13 mouse cellular contexts compared by ENCODE assay signal in genomic region chr9:99871556-99872203, GRCm38 (mm10). TPM values are rescaled to one million over a fixed set of nuclear protein-coding genes. Genes with fewer than 3 reads are reported as not detected.
A peak's percentile ranks its signal among the peaks of the same experiment; 100 is the strongest.
DNase-seq lines count a peak whose midpoint lies in the region; ATAC-seq and TF ChIP-seq lines count a peak whose summit lies in the region.
"Had no signal": no experiment of that assay in that cellular context is flagged by ENCODE, and none has a peak within 500 bp of the region (broad histone marks: within the 10 kb centered on the region; RNA-seq: fewer than 3 reads in every experiment).

No protein-coding gene starts in this region.

- H3K9me3 ChIP-seq in intestine, embryonic 14.5 days (ENCODE audit: control insufficient read depth, low read length) = no peaks in the 10 kb centered on the region
- no peaks in the 10 kb centered on the region for H3K9me3 ChIP-seq in intestine, embryonic 15.5 days
- H3K9me3 ChIP-seq in embryonic facial prominence, embryonic 10.5 days = no peaks in the 10 kb centered on the region
- H3K9me3 ChIP-seq in hindbrain, postnatal 0 days (ENCODE audit: low read length) = no peaks in the 10 kb centered on the region
- no peaks in the 10 kb centered on the region for H3K9me3 ChIP-seq in neural tube, embryonic 13.5 days

- no peak overlapping the region for H3K9ac ChIP-seq in intestine, embryonic 14.5 days (ENCODE audit: low read length)
- H3K9ac ChIP-seq in intestine, embryonic 15.5 days = no peak overlapping the region
- no peak overlapping the region for H3K9ac ChIP-seq in hindbrain, postnatal 0 days (replicated peaks; ENCODE audit: low read length)
- no peak overlapping the region for H3K9ac ChIP-seq in neural tube, embryonic 13.5 days

- no peak overlapping the region for H3K4me2 ChIP-seq in intestine, embryonic 14.5 days (ENCODE audit: low read length)
- H3K4me2 ChIP-seq in intestine, embryonic 15.5 days (replicated peaks) = no peak overlapping the region
- H3K4me2 ChIP-seq in hindbrain, postnatal 0 days (ENCODE audit: low read depth, low read length) = 0 out of 2 replicates have a peak overlapping the region, but pooled peaks have one; percentile 19
- peak overlapping the region; percentile 7; the same call in 1 of the 2 replicates for H3K4me2 ChIP-seq in neural tube, embryonic 13.5 days

- H3K4me1 ChIP-seq in intestine, embryonic 14.5 days (replicated peaks; ENCODE audit: control insufficient read depth, insufficient read depth, low read length) = peaks cover 6% of the 10 kb centered on the region; the same call in 1 of the 2 replicates
- H3K4me1 ChIP-seq in intestine, embryonic 15.5 days (replicated peaks) = peaks cover 24% of the 10 kb centered on the region
- H3K4me1 ChIP-seq in embryonic facial prominence, embryonic 10.5 days = peaks cover 62% of the 10 kb centered on the region
- 0 out of 2 replicates have a peak, but pooled peaks cover 4% of the 10 kb centered on the region for H3K4me1 ChIP-seq in hindbrain, postnatal 0 days (ENCODE audit: insufficient read depth, low read length)
- H3K4me1 ChIP-seq in neural tube, embryonic 13.5 days (replicated peaks) = peaks cover 38% of the 10 kb centered on the region

- peaks cover 100% of the 10 kb centered on the region for H3K27me3 ChIP-seq in intestine, embryonic 14.5 days (replicated peaks; ENCODE audit: control insufficient read depth, insufficient read depth, low read length)
- peaks cover 93% of the 10 kb centered on the region for H3K27me3 ChIP-seq in intestine, embryonic 15.5 days (replicated peaks)
- peaks cover 100% of the 10 kb centered on the region for H3K27me3 ChIP-seq in embryonic facial prominence, embryonic 10.5 days (replicated peaks; ENCODE audit: low read depth, poor library complexity, severe bottlenecking)
- H3K27me3 ChIP-seq in hindbrain, postnatal 0 days (ENCODE audit: insufficient read depth, low read length) = peaks cover 79% of the 10 kb centered on the region
- peaks cover 100% of the 10 kb centered on the region for H3K27me3 ChIP-seq in neural tube, embryonic 13.5 days

- no peak overlapping the region for H3K27ac ChIP-seq in intestine, embryonic 14.5 days (ENCODE audit: low read depth)
- H3K27ac ChIP-seq in intestine, embryonic 15.5 days = no peak overlapping the region
- peak overlapping the region; percentile 45; the same call in 1 of the 2 replicates for H3K27ac ChIP-seq in embryonic facial prominence, embryonic 10.5 days (replicated peaks)
- 0 out of 2 replicates have a peak overlapping the region, but pooled peaks have one; percentile 20 for H3K27ac ChIP-seq in hindbrain, postnatal 0 days
- no peak overlapping the region for H3K27ac ChIP-seq in neural tube, embryonic 13.5 days (replicated peaks)
- H3K27ac ChIP-seq: left cerebral cortex, adult 2 months had no signal

- WGBS in intestine, embryonic 14.5 days = 1% methylated on average over 34 of the region's 34 CpGs
- 1% methylated on average over 34 of the region's 34 CpGs for WGBS in intestine, embryonic 15.5 days
- under 1% methylated on average over 34 of the region's 34 CpGs for WGBS in embryonic facial prominence, embryonic 10.5 days
- under 1% methylated on average over 34 of the region's 34 CpGs for WGBS in hindbrain, postnatal 0 days
- WGBS in neural tube, embryonic 13.5 days = under 1% methylated on average over 34 of the region's 34 CpGs

- H3K4me3 ChIP-seq in intestine, embryonic 14.5 days (ENCODE audit: low read depth, low read length) = no peak overlapping the region
- no peak overlapping the region for H3K4me3 ChIP-seq in intestine, embryonic 15.5 days (replicated peaks)
- H3K4me3 ChIP-seq in embryonic facial prominence, embryonic 10.5 days = peak overlapping the region; percentile 46
- H3K4me3 ChIP-seq in hindbrain, postnatal 0 days (ENCODE audit: low read length) = peak overlapping the region; percentile 17; the same call in 1 of the 2 replicates
- peak overlapping the region; percentile 1; the same call in 1 of the 2 replicates for H3K4me3 ChIP-seq in neural tube, embryonic 13.5 days
- H3K4me3 ChIP-seq: erythroblast, embryonic 14.5 days; left cerebral cortex, adult 2 months had no signal

- no peak for ATAC-seq in intestine, embryonic 14.5 days (replicated peaks; ENCODE audit: low FRiP score, low TSS enrichment, low read depth)
- ATAC-seq in intestine, embryonic 15.5 days = no peak
- ATAC-seq in hindbrain, postnatal 0 days = no peak
- no peak for ATAC-seq in neural tube, embryonic 13.5 days (ENCODE audit: low read depth)

- H3K36me3 ChIP-seq in intestine, embryonic 14.5 days (ENCODE audit: control insufficient read depth, insufficient read depth, low read length) = no peaks in the 10 kb centered on the region
- no peaks in the 10 kb centered on the region for H3K36me3 ChIP-seq in intestine, embryonic 15.5 days
- no peaks in the 10 kb centered on the region for H3K36me3 ChIP-seq in embryonic facial prominence, embryonic 10.5 days (replicated peaks)
- H3K36me3 ChIP-seq in hindbrain, postnatal 0 days (ENCODE audit: insufficient read depth, low read length) = no peaks in the 10 kb centered on the region
- H3K36me3 ChIP-seq in neural tube, embryonic 13.5 days = no peaks in the 10 kb centered on the region

- no peak for TF ChIP-seq CTCF in hindbrain, postnatal 0 days (IDR thresholded peaks at IDR 0.05; ENCODE audit: low read depth)

- DNase-seq in intestine, embryonic 14.5 days (ENCODE audit: low spot score) = peak; percentile 72
- peak; percentile 74 for DNase-seq in embryonic facial prominence, embryonic 10.5 days (ENCODE audit: low spot score)
- DNase-seq in hindbrain, postnatal 0 days (ENCODE audit: low spot score) = no peak
- DNase-seq in cerebellum, adult 9-11 months = no peak
- DNase-seq in spleen, postnatal 36 days (ENCODE audit: low spot score in 2 of 2) = no peak
- DNase-seq in adrenal gland, adult 18-20 months (ENCODE audit: low spot score in 2 of 2) = no peak
- DNase-seq: thymus, postnatal 4 days had no signal

RNA-seq across cellular contexts. Expression of gene Sox14, which starts 4.3 kb away (rescaled TPM):
- not detected in 2 replicates for polyA plus RNA-seq in intestine, embryonic 14.5 days (2014; fragmentation: Nextera tagmentation; extraction: Ambion mirVana)
- not detected in 2 replicates for polyA plus RNA-seq in intestine, embryonic 15.5 days (2015; fragmentation: Nextera tagmentation; extraction: Ambion mirVana)
- polyA plus RNA-seq in embryonic facial prominence, embryonic 10.5 days (2016; fragmentation: Nextera tagmentation; extraction: Ambion mirVana) = 2.0 and 2.8 TPM in 2 replicates
- 7.0 and 7.3 TPM in 2 replicates for total RNA-seq in hindbrain, postnatal 0 days (2014; rRNA removed)
- 5.5 and 7.1 TPM in 2 replicates for polyA plus RNA-seq in hindbrain, postnatal 0 days (2015; fragmentation: Nextera tagmentation; extraction: Ambion mirVana)
- 10.2 and 11.3 TPM in 2 replicates for polyA plus RNA-seq in neural tube, embryonic 13.5 days (2015; fragmentation: Nextera tagmentation; extraction: Ambion mirVana)
- not detected for total RNA-seq in adrenal gland, adult 18-20 months (2021)
- total RNA-seq: left cerebral cortex, adult 2 months; megakaryocyte progenitor cell, adult 5-6 weeks; MEL had no signal
- polyA plus RNA-seq: erythroblast, embryonic 14.5 days had no signal

Comparison
In these comparisons a context has a peak if more than half of its experiments do, and no peak if none do; other contexts are left out.
1. DNase-seq: peak in intestine, embryonic 14.5 days (single experiment) and embryonic facial prominence, embryonic 10.5 days (single experiment); none in hindbrain, postnatal 0 days (single experiment), cerebellum, adult 9-11 months (single experiment), spleen, postnatal 36 days (0 of 2) and adrenal gland, adult 18-20 months (0 of 2).
2. H3K27ac ChIP-seq: peak in embryonic facial prominence, embryonic 10.5 days (single experiment) and hindbrain, postnatal 0 days (single experiment); none in intestine, embryonic 14.5 days (single experiment), intestine, embryonic 15.5 days (single experiment) and neural tube, embryonic 13.5 days (single experiment).
3. H3K4me2 ChIP-seq: peak in hindbrain, postnatal 0 days (single experiment) and neural tube, embryonic 13.5 days (single experiment); none in intestine, embryonic 14.5 days (single experiment) and intestine, embryonic 15.5 days (single experiment).
4. H3K4me3 ChIP-seq: peak in embryonic facial prominence, embryonic 10.5 days (single experiment), hindbrain, postnatal 0 days (single experiment) and neural tube, embryonic 13.5 days (single experiment); none in intestine, embryonic 14.5 days (single experiment) and intestine, embryonic 15.5 days (single experiment).